Mouse (Mus musculus): ENCODE measurements around the gene Jazf1.

DNA sequence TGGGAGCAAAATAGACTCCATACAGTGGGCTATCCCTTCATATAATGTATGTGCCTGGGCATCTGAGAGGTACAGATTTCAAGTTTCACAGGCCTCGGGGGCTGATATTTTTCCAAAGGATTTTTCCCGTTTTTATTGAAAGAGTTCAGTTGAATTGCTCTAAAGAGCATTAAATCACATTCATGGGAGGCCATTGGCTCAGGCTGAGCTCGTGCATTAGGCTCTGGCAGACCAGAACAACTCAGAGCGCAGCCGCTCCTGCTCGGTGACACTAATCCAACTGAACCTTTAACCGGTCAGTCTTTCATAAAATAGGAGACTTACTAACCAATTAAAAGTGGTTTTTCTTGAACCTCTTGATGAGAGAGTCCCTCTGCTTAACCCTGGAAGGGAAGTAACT, 245.4 kb downstream of the Jazf1 start:
- TF ChIP-seq CTCF (IDR thresholded peaks at IDR 0.05; ENCODE audit: low read depth) (no peak), EP300 (IDR thresholded peaks at IDR 0.05; ENCODE audit: low read depth) (no peak)

Data from liver, embryonic 14.5 days (tissue).